Mouse (Mus musculus) MEL (cell line): ENCODE data around the gene Fam19a2.

Source experiments
- CTCF ChIP-seq, 3 experiments: IDR thresholded peaks in 2 of 3; conservative IDR thresholded peaks in 1 of 3; 2 replicates each; pipeline ENCODE4 v1.5.1; 2011 to 2012; ENCODE audit warnings: low read length in 3 of 3, low read depth in 2 of 3, mild to moderate bottlenecking in 2 of 3, improper control_type of control experiment in 1 of 3, inconsistent platforms in 1 of 3, mixed read lengths in 1 of 3, moderate library complexity in 1 of 3; ENCODE audit not compliant: control insufficient read depth in 1 of 3, insufficient read depth in 1 of 3, poor library complexity in 1 of 3, severe bottlenecking in 1 of 3
- ELF1 ChIP-seq: IDR thresholded peaks from 2 replicates; pipeline ENCODE4 v1.6.1; 2014; ENCODE audit warnings: low read depth, mild to moderate bottlenecking, inconsistent platforms, low read length, improper control_type of control experiment, moderate library complexity
- EP300 ChIP-seq, 2 experiments: IDR thresholded peaks; 2 replicates each; pipeline ENCODE4 v1.6.1; 2011; ENCODE audit warnings: improper control_type of control experiment in 2 of 2, low read length in 2 of 2, low read depth in 1 of 2, mild to moderate bottlenecking in 1 of 2
- MAX ChIP-seq: IDR thresholded peaks from 2 replicates; pipeline ENCODE4 v1.6.1; 2011; ENCODE audit warnings: low read length, improper control_type of control experiment
- MAZ ChIP-seq: IDR thresholded peaks from 2 replicates; pipeline ENCODE4 v1.6.1; 2012; ENCODE audit warnings: low read depth, mild to moderate bottlenecking, inconsistent platforms, low read length, improper control_type of control experiment
- POLR2A ChIP-seq, 2 experiments: IDR thresholded peaks; 2 replicates each; pipeline ENCODE4 v1.6.1; 2011 to 2012; ENCODE audit warnings: low read length in 2 of 2, mild to moderate bottlenecking in 2 of 2, control low read depth in 1 of 2, improper control_type of control experiment in 1 of 2, low read depth in 1 of 2, moderate library complexity in 1 of 2; ENCODE audit not compliant: control insufficient read depth in 1 of 2, insufficient read depth in 1 of 2, poor library complexity in 1 of 2
- ZMIZ1 ChIP-seq: IDR thresholded peaks from 2 replicates; pipeline ENCODE4 v1.6.1; 2012; ENCODE audit warnings: low read depth, mild to moderate bottlenecking, inconsistent platforms, low read length, improper control_type of control experiment, moderate library complexity

DNA sequence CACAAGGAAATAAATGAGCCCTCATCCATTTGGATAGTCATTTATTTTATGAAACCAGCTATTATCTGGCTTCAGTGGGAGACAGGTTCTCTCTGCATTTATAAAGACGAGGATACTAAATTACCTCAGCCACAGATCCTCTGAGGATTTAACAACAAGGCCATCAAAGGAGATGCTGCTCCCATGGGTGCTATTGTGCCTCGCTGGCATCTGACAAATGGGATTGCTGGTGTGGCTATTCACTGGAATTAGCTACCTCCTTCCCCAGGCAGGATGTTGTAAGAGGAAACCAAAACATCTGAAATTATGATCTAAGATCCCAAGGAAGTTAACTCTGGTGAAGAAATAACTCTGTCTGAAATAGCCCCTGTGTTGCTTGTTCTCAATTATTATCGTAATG is 262.3 kb downstream of the Fam19a2 start:
- TF ChIP-seq CTCF (IDR thresholded peaks at IDR 0.05 in 2 of 3, conservative IDR thresholded peaks at IDR 0.05 in 1 of 3; ENCODE audit: control insufficient read depth in 1 of 3, insufficient read depth in 1 of 3, low read depth in 2 of 3, low read length in 3 of 3, poor library complexity in 1 of 3, severe bottlenecking in 1 of 3), result no peak
- no peak for TF ChIP-seq EP300 (IDR thresholded peaks at IDR 0.05; ENCODE audit: low read depth in 1 of 2, low read length in 2 of 2)
- no peak for TF ChIP-seq ZMIZ1
- no peak for TF ChIP-seq POLR2A (IDR thresholded peaks at IDR 0.05; ENCODE audit: control insufficient read depth in 1 of 2, insufficient read depth in 1 of 2, low read depth in 1 of 2, low read length in 2 of 2, poor library complexity in 1 of 2)
- TF ChIP-seq MAZ, result no peak
- TF ChIP-seq ELF1, result no peak
- no peak for TF ChIP-seq MAX
